Mouse (Mus musculus) limb, embryonic 14.5 days (tissue): ENCODE data around the gene Ppib. TPM values are rescaled to one million over a fixed set of nuclear protein-coding genes. Genes with fewer than 3 reads are reported as not detected.

Experiments used
- ATAC-seq: fragments of 200-750 bp; cut with Nextera tagmentation; 2 replicates; pipeline ENCODE4 v1.8.0; 2017; ENCODE audit warnings: low read depth, moderate number of reproducible peaks, moderate TSS enrichment; ENCODE audit not compliant: low FRiP score
- DNase-seq: peaks from one replicate; pipeline ENCODE4 v3.0.0-alpha.2; 2015; ENCODE audit warnings: low spot score
- H3K27ac ChIP-seq: fragments of 300-500 bp; sonication (generic); replicated peaks from 2 replicates; pipeline ENCODE4 v1.5.1; 2014; ENCODE audit warnings: low read depth, mild to moderate bottlenecking, low read length, moderate library complexity, mixed read lengths
- H3K27me3 ChIP-seq: fragments of 300-500 bp; sonication (generic); 2 replicates; pipeline ENCODE4 v1.6.1; 2014; ENCODE audit warnings: low read length, mixed read lengths; ENCODE audit not compliant: control insufficient read depth, insufficient read depth
- H3K36me3 ChIP-seq: fragments of 300-500 bp; sonication (generic); 2 replicates; pipeline ENCODE4 v1.6.1; 2014; ENCODE audit warnings: mild to moderate bottlenecking, low read length, moderate library complexity, mixed read lengths; ENCODE audit not compliant: control insufficient read depth, insufficient read depth
- H3K4me1 ChIP-seq: fragments of 300-500 bp; sonication (generic); 2 replicates; pipeline ENCODE4 v1.6.1; 2014; ENCODE audit warnings: antibody characterized with exemption, low read length, mixed read lengths; ENCODE audit not compliant: control insufficient read depth, insufficient read depth
- H3K4me2 ChIP-seq: fragments of 300-500 bp; sonication (generic); replicated peaks from 2 replicates; pipeline ENCODE4 v1.6.1; 2014; ENCODE audit warnings: low read depth, mild to moderate bottlenecking, low read length, moderate library complexity; ENCODE audit not compliant: severe bottlenecking
- H3K4me3 ChIP-seq: fragments of 300-500 bp; sonication (generic); replicated peaks from 2 replicates; pipeline ENCODE4 v1.5.1; 2014; ENCODE audit warnings: low read length
- H3K9ac ChIP-seq: fragments of 300-500 bp; sonication (generic); 2 replicates; pipeline ENCODE4 v1.6.1; 2014; ENCODE audit warnings: mild to moderate bottlenecking, low read depth, low read length, moderate library complexity; ENCODE audit not compliant: severe bottlenecking
- H3K9me3 ChIP-seq: fragments of 300-500 bp; sonication (generic); 2 replicates; pipeline ENCODE4 v1.6.1; 2016; ENCODE audit warnings: low read length; ENCODE audit not compliant: control insufficient read depth
- POLR2A ChIP-seq: fragments of 200-500 bp; IDR thresholded peaks from 2 replicates; pipeline ENCODE4 v1.8.0; 2012; ENCODE audit warnings: inconsistent platforms, mild to moderate bottlenecking, moderate library complexity, borderline replicate concordance; ENCODE audit not compliant: insufficient read depth, insufficient read length; ENCODE audit errors: extremely low read depth
- WGBS: fragments of 180-500 bp; shearing (Covaris S2); extraction: QIAGEN DNeasy Blood & Tissue Kit; methylation state at CpG from one replicate; pipeline ENCODE4 v1.1.7; 2014; 5-methylcytosine and 5-hydroxymethylcytosine counted together
- polyA plus RNA-seq, 2 experiments: library from polyadenylated mRNA; depleted of rRNA in 1 of 2; stranded (reverse) in 1 of 2; unstranded in 1 of 2; fragments of >200 nt; fragmentation: Nextera tagmentation in 1 of 2; extraction: Ambion mirVana in 1 of 2; gene quantifications; 2 replicates each; pipeline versions ENCODE4 v1.2.1 to v1.2.3; 2012 to 2014

Gene Ppib
- polyA plus RNA-seq, 2 experiments: 804 to 826 TPM

- H3K27ac ChIP-seq: no peak overlapping the region
- H3K4me1 ChIP-seq: peaks cover 3% of the 10 kb centered on the region; the same call in 1 of the 2 replicates
- no peak overlapping the region for H3K4me3 ChIP-seq
- no peak for ATAC-seq
- H3K27me3 ChIP-seq: no peaks in the 10 kb centered on the region
- no peak overlapping the region for H3K9ac ChIP-seq
- no peak for TF ChIP-seq POLR2A
- no peaks in the 10 kb centered on the region for H3K9me3 ChIP-seq
- H3K4me2 ChIP-seq: no peak overlapping the region
- DNase-seq: no peak
- H3K36me3 ChIP-seq: no peaks in the 10 kb centered on the region
- WGBS: 67% methylated on average over 3 of the region's 3 CpGs
These were observed 20.9 kb downstream of the Ppib start for GRCm38 (mm10) chr9:66080804-66081459.

GRCm38 (mm10) chr9:66081999-66082398 is 22.0 kb downstream of the Ppib start:
- Histone ChIP-seq H3K9me3 (no peaks in the 10 kb centered on the region), H3K4me3 (no peak overlapping the region), H3K4me2 (no peak overlapping the region), H3K27ac (no peak overlapping the region), H3K36me3 (peaks cover 9% of the 10 kb centered on the region), H3K4me1 (peaks cover 3% of the 10 kb centered on the region; the same call in 1 of the 2 replicates), H3K27me3 (no peaks in the 10 kb centered on the region), H3K9ac (no peak overlapping the region)
- TF ChIP-seq POLR2A: no peak
- 88% methylated on average over 4 of the region's 4 CpGs for WGBS
- ATAC-seq (no peak), DNase-seq (no peak)

- WGBS: 86% methylated on average over 3 of the region's 3 CpGs
- no peak for DNase-seq
- Histone ChIP-seq H3K9ac (no peak overlapping the region), H3K27me3 (no peaks in the 10 kb centered on the region), H3K4me2 (no peak overlapping the region), H3K4me1 (no peaks in the 10 kb centered on the region), H3K27ac (no peak overlapping the region), H3K4me3 (no peak overlapping the region), H3K36me3 (peaks cover 31% of the 10 kb centered on the region), H3K9me3 (no peaks in the 10 kb centered on the region)
- TF ChIP-seq POLR2A: no peak
- ATAC-seq: no peak
These were observed 24.1 kb downstream of the Ppib start for GRCm38 (mm10) chr9:66084171-66084570.

GRCm38 (mm10) chr9:66087062-66087461 is 27.0 kb downstream of the Ppib start:
- H3K4me3 ChIP-seq: no peak overlapping the region
- H3K27me3 ChIP-seq: no peaks in the 10 kb centered on the region
- H3K4me2 ChIP-seq: no peak overlapping the region
- peaks cover 60% of the 10 kb centered on the region for H3K36me3 ChIP-seq
- ATAC-seq (no peak), DNase-seq (no peak)
- no peak overlapping the region for H3K9ac ChIP-seq
- 97% methylated on average over 7 of the region's 7 CpGs for WGBS
- no peak for TF ChIP-seq POLR2A
- H3K4me1 ChIP-seq: no peaks in the 10 kb centered on the region
- H3K27ac ChIP-seq: no peak overlapping the region
- H3K9me3 ChIP-seq: no peaks in the 10 kb centered on the region

- Histone ChIP-seq H3K27ac (no peak overlapping the region), H3K4me2 (no peak overlapping the region), H3K27me3 (no peaks in the 10 kb centered on the region), H3K4me1 (no peaks in the 10 kb centered on the region), H3K9ac (no peak overlapping the region), H3K9me3 (no peaks in the 10 kb centered on the region), H3K36me3 (peaks cover 73% of the 10 kb centered on the region), H3K4me3 (no peak overlapping the region)
- DNase-seq: peak; percentile 55
- WGBS: 58% methylated on average over 4 of the region's 4 CpGs
- no peak for ATAC-seq
- TF ChIP-seq POLR2A: no peak
These were observed 28.4 kb downstream of the Ppib start for GRCm38 (mm10) chr9:66088411-66088810.
